Mouse (Mus musculus) C2C12 (cell line): Measurements from ENCODE around the gene Adad2.

Experiments used
- CTCF ChIP-seq: IDR thresholded peaks from one replicate; pipeline ENCODE4 v1.5.1; 2011; ENCODE audit not compliant: control insufficient read depth, insufficient read depth, insufficient read length
- FOSL1 ChIP-seq: IDR thresholded peaks from one replicate; pipeline ENCODE4 v1.8.0; 2011; ENCODE audit warnings: mild to moderate bottlenecking, low read length; ENCODE audit not compliant: poor library complexity, insufficient read depth, severe bottlenecking
- MAX ChIP-seq: IDR thresholded peaks from one replicate; pipeline ENCODE4 v1.6.1; 2011; ENCODE audit warnings: mild to moderate bottlenecking, control low read depth
- MYOD1 ChIP-seq: IDR thresholded peaks from one replicate; pipeline ENCODE4 v1.6.1; 2011; ENCODE audit warnings: low read depth; ENCODE audit not compliant: control insufficient read depth, insufficient read length
- MYOG ChIP-seq: IDR thresholded peaks from one replicate; pipeline ENCODE4 v1.6.1; 2011; ENCODE audit not compliant: control insufficient read depth, insufficient read length; ENCODE audit errors: extremely low read depth
- USF1 ChIP-seq: IDR thresholded peaks from one replicate; pipeline ENCODE4 v1.6.1; 2011; ENCODE audit warnings: low read depth, mild to moderate bottlenecking, control low read depth, moderate library complexity

DNA sequence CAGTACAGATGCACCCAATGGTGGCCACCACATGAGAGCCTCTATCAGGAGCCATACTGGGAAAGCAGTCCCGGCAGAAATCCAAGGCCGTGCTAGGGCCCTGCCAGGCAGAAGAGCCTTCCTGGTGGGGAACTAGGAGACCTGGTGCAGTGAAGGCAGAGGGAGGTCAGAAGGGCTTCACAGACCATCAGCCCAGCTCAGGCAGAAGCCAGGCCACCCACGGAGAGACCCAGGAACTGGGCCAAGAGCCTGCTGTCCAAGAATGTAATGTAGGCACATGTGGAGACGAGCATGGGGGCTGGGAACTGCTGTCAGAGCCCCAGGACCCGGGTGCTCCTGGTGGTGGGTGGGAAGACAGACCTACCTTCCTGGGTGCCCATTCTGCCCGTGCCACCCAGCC is 52.7 kb downstream of the Adad2 start:
- TF ChIP-seq CTCF = no peak
- TF ChIP-seq MAX = no peak
- no peak for TF ChIP-seq USF1
- TF ChIP-seq MYOG = no peak
- TF ChIP-seq MYOD1 = no peak
- TF ChIP-seq FOSL1 = no peak
